Mouse (Mus musculus) small intestine, adult 2 months (tissue): Measurements from ENCODE around the gene Tec. TPM values are rescaled to one million over a fixed set of nuclear protein-coding genes. Genes with fewer than 3 reads are reported as not detected.

Source experiments
- H3K27ac ChIP-seq: fragments of 200-500 bp; 2 replicates; pipeline ENCODE4 v1.5.1; 2012; ENCODE audit warnings: low read depth, low read length, control low read depth, inconsistent platforms; ENCODE audit not compliant: insufficient read depth
- H3K27me3 ChIP-seq: fragments of 200-500 bp; 2 replicates; pipeline ENCODE4 v1.6.1; 2012; ENCODE audit warnings: mild to moderate bottlenecking, moderate library complexity, low read length, inconsistent platforms; ENCODE audit not compliant: control insufficient read depth, insufficient read depth
- H3K36me3 ChIP-seq: fragments of 200-500 bp; 2 replicates; pipeline ENCODE4 v1.6.1; 2012; ENCODE audit warnings: mild to moderate bottlenecking, low read length, control low read depth, inconsistent platforms; ENCODE audit not compliant: control insufficient read depth, insufficient read depth
- H3K4me1 ChIP-seq: fragments of 200-500 bp; 2 replicates; pipeline ENCODE4 v1.6.1; 2012; ENCODE audit warnings: low read length, inconsistent platforms, mixed read lengths; ENCODE audit not compliant: control insufficient read depth, insufficient read depth, insufficient read length
- H3K4me3 ChIP-seq: fragments of 200-500 bp; 2 replicates; pipeline ENCODE4 v1.5.1; 2012; ENCODE audit warnings: low read depth, mild to moderate bottlenecking, control low read depth, inconsistent platforms, low read length, moderate library complexity
- CTCF ChIP-seq: fragments of 200-500 bp; IDR thresholded peaks from 2 replicates; pipeline ENCODE4 v1.5.1; 2012; ENCODE audit warnings: low read depth, mild to moderate bottlenecking, control low read depth, inconsistent platforms, low read length, moderate library complexity, mixed read lengths; ENCODE audit not compliant: insufficient replicate concordance, insufficient read length; ENCODE audit errors: extremely low read depth
- POLR2A ChIP-seq: fragments of 200-500 bp; IDR thresholded peaks from 2 replicates; pipeline ENCODE4 v1.6.1; 2012; ENCODE audit warnings: low read depth, mild to moderate bottlenecking, control low read depth, inconsistent platforms, low read length, moderate library complexity
- WGBS: fragments of 180-500 bp; shearing (Covaris S2); methylation state at CpG from one replicate; pipeline ENCODE4 v1.1.7; 2018; 5-methylcytosine and 5-hydroxymethylcytosine counted together
- polyA plus RNA-seq: library from polyadenylated mRNA; depleted of rRNA; stranded (reverse); fragments of >200 nt; gene quantifications from 2 replicates; pipeline ENCODE4 v1.2.3, GENCODE M21; 2012

The Tec gene
- polyA plus RNA-seq, 1 experiment = 7.1 TPM

GRCm38 (mm10) chr5:72844294-72844693 is 24.0 kb downstream of the Tec start:
- no peak overlapping the region for H3K4me3 ChIP-seq
- H3K27ac ChIP-seq = no peak overlapping the region; the same call in 1 of the 2 replicates
- H3K27me3 ChIP-seq = no peaks in the 10 kb centered on the region
- no peaks in the 10 kb centered on the region for H3K36me3 ChIP-seq
- WGBS = 33% methylated on average over 2 of the region's 2 CpGs
- TF ChIP-seq CTCF = no peak
- no peak for TF ChIP-seq POLR2A
- H3K4me1 ChIP-seq = peaks cover 23% of the 10 kb centered on the region; the same call in 1 of the 2 replicates

GRCm38 (mm10) chr5:72839655-72840054 is 28.6 kb downstream of the Tec start:
- H3K27ac ChIP-seq = no peak overlapping the region
- peaks cover 8% of the 10 kb centered on the region; the same call in 1 of the 2 replicates for H3K4me1 ChIP-seq
- H3K27me3 ChIP-seq = no peaks in the 10 kb centered on the region
- 67% methylated on average over 3 of the region's 3 CpGs for WGBS
- no peak overlapping the region for H3K4me3 ChIP-seq
- no peaks in the 10 kb centered on the region for H3K36me3 ChIP-seq
- TF ChIP-seq POLR2A = no peak

GRCm38 (mm10) chr5:72838976-72839375 is 29.3 kb downstream of the Tec start:
- no peak overlapping the region for H3K27ac ChIP-seq
- no peaks in the 10 kb centered on the region for H3K36me3 ChIP-seq
- TF ChIP-seq CTCF (no peak), POLR2A (no peak)
- H3K4me3 ChIP-seq = no peak overlapping the region
- whole genome bisulfite sequencing = 83% methylated on average over 2 of the region's 2 CpGs
- no peaks in the 10 kb centered on the region for H3K27me3 ChIP-seq
- H3K4me1 ChIP-seq = peaks cover 4% of the 10 kb centered on the region; the same call in 1 of the 2 replicates

- Histone ChIP-seq H3K27me3 (no peaks in the 10 kb centered on the region), H3K36me3 (0 out of 2 replicates have a peak, but pooled peaks cover 1% of the 10 kb centered on the region), H3K4me1 (peaks cover 3% of the 10 kb centered on the region), H3K27ac (no peak overlapping the region), H3K4me3 (no peak overlapping the region)
- 97% methylated on average over 3 of the region's 3 CpGs for WGBS
- TF ChIP-seq POLR2A (no peak), CTCF (no peak)
Measured at GRCm38 (mm10) chr5:72835656-72836055, 32.6 kb downstream of the Tec start.

- H3K36me3 ChIP-seq = 0 out of 2 replicates have a peak, but pooled peaks cover 1% of the 10 kb centered on the region
- H3K27me3 ChIP-seq = no peaks in the 10 kb centered on the region
- TF ChIP-seq CTCF (no peak), POLR2A (no peak)
- H3K4me3 ChIP-seq = no peak overlapping the region
- H3K27ac ChIP-seq = no peak overlapping the region
- WGBS = 58% methylated on average over 15 of the region's 15 CpGs
- peaks cover 12% of the 10 kb centered on the region for H3K4me1 ChIP-seq
Measured at GRCm38 (mm10) chr5:72832904-72833765, 35.1 kb downstream of the Tec start.

- WGBS = 92% methylated on average over 7 of the region's 7 CpGs
- peaks cover 12% of the 10 kb centered on the region for H3K4me1 ChIP-seq
- no peak overlapping the region for H3K27ac ChIP-seq
- H3K36me3 ChIP-seq = 0 out of 2 replicates have a peak, but pooled peaks cover 1% of the 10 kb centered on the region
- H3K27me3 ChIP-seq = no peaks in the 10 kb centered on the region
- H3K4me3 ChIP-seq = no peak overlapping the region
- no peak for TF ChIP-seq CTCF
- TF ChIP-seq POLR2A = no peak
Measured at GRCm38 (mm10) chr5:72832191-72832590, 36.1 kb downstream of the Tec start.

- no peak for TF ChIP-seq CTCF
- no peak for TF ChIP-seq POLR2A
- Histone ChIP-seq H3K4me1 (peaks cover 12% of the 10 kb centered on the region), H3K4me3 (no peak overlapping the region), H3K27ac (no peak overlapping the region), H3K27me3 (no peaks in the 10 kb centered on the region), H3K36me3 (0 out of 2 replicates have a peak, but pooled peaks cover 1% of the 10 kb centered on the region)
- 82% methylated on average over 5 of the region's 5 CpGs for WGBS
Measured at GRCm38 (mm10) chr5:72830988-72831610, 37.2 kb downstream of the Tec start.
